Mouse (Mus musculus): ENCODE measurements around the gene Gm17581. TPM values are rescaled to one million over a fixed set of nuclear protein-coding genes. Genes with fewer than 3 reads are reported as not detected.

The Gm17581 gene
- polyA plus RNA-seq, 1 experiment from 2014 or later = not detected

DNA sequence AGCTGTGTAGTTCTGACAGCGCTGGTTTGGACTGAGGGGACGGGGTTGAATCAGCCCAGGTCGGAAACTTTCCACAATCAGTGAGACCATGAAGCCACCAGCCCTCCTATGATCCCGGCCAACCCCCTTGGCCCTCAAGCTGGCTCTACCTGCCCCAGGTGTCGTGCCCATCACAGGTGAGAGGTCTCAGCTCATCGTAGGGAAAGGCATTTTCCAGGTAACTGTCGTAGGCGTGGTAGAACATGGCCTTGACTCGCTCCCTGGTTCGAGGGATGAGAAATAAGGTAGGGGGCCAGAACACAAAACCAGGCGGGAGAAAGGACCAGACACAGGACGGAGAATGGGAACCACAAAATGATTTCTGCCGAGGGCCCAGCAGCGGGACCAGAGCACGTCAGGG is 6.9 kb downstream of the Gm17581 start:
- Histone ChIP-seq H3K9me3 (ENCODE audit: control insufficient read depth, low read length) (no peaks in the 10 kb centered on the region), H3K27me3 (ENCODE audit: control insufficient read depth, insufficient read depth, low read length) (no peaks in the 10 kb centered on the region), H3K9ac (ENCODE audit: low read length) (peak overlapping the region; percentile 77), H3K4me2 (ENCODE audit: low read depth, low read length, severe bottlenecking) (peak overlapping the region; percentile 94), H3K36me3 (ENCODE audit: control insufficient read depth, insufficient read depth, low read length) (no peaks in the 10 kb centered on the region), H3K4me3 (ENCODE audit: low read depth, low read length) (peak overlapping the region; percentile 85), H3K4me1 (replicated peaks; ENCODE audit: control insufficient read depth, insufficient read depth, low read length) (peaks cover 3% of the 10 kb centered on the region; the same call in 1 of the 2 replicates), H3K27ac (ENCODE audit: low read depth, low read length) (no peak overlapping the region)
- DNase-seq (ENCODE audit: low spot score) (no peak), ATAC-seq (replicated peaks; ENCODE audit: low FRiP score) (0 out of 2 replicates have a peak, but pooled peaks have one; percentile 18)
- WGBS = 6% methylated on average over 15 of the region's 15 CpGs

DNA sequence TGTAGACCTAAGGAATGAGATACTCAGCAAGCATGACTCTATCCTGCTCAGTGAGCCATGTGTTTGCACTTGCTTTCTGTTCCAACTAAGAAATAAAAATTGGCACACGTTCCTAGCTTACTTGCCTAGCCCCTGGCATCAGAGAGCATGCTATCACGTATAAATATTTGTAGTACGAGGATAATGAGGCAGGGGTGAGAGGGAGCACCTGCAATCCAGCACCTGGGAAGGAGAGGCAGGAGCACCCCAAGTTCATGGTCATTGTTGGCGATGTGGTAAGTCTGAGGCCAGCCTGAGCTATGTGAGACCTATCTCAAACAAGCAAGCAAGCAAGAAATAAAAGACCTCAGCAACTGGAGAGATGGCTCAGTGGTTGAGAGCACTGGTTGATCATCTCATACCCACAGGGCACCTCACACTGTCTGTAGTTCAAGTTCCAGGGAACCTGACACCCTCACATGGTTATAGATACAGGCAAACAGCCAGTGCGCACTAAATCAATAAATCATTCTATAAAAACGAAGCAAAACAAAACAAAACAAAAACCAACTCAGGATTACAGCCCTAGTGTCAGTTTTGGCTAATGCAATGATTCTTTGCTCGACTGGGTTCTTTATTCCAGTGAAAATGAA is 7.8 kb downstream of the Gm17581 start:
- Histone ChIP-seq H3K4me3 (ENCODE audit: low read depth, low read length) (no peak overlapping the region), H3K27me3 (ENCODE audit: control insufficient read depth, insufficient read depth, low read length) (no peaks in the 10 kb centered on the region), H3K4me1 (replicated peaks; ENCODE audit: control insufficient read depth, insufficient read depth, low read length) (peaks cover 3% of the 10 kb centered on the region; the same call in 1 of the 2 replicates), H3K4me2 (ENCODE audit: low read depth, low read length, severe bottlenecking) (no peak overlapping the region), H3K27ac (ENCODE audit: low read depth, low read length) (no peak overlapping the region), H3K9me3 (ENCODE audit: control insufficient read depth, low read length) (no peaks in the 10 kb centered on the region), H3K36me3 (ENCODE audit: control insufficient read depth, insufficient read depth, low read length) (no peaks in the 10 kb centered on the region), H3K9ac (ENCODE audit: low read length) (no peak overlapping the region)
- ATAC-seq (replicated peaks; ENCODE audit: low FRiP score) = no peak
- 81% methylated on average over 7 of the region's 7 CpGs for WGBS
- DNase-seq (ENCODE audit: low spot score) = no peak

DNA sequence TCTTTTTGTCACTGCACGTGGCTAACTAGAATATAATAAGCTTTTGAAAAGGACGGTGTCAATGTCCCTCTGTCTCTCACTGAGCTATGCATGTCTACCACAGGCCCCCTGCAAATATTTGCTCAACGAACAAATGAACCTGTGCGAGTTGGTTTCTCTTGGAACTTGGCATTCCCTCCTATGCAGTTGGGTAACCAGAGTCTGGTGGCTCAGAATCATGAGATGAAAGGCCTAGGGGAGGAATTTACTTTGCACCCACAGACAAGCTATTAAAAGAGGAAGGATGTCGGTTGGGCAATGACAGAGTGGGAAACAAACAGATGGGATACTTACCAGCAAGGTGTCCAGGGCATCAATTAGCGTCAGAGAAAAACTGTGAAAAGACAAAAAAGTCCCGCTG is 9.4 kb downstream of the Gm17581 start:
- 87% methylated on average over 7 of the region's 7 CpGs for WGBS
- H3K36me3 ChIP-seq (ENCODE audit: control insufficient read depth, insufficient read depth, low read length) = no peaks in the 10 kb centered on the region
- no peak for ATAC-seq (replicated peaks; ENCODE audit: low FRiP score)

GRCm38 (mm10) chr2:155724526-155724925 is 11.1 kb downstream of the Gm17581 start:
- WGBS = 86% methylated on average over 6 of the region's 6 CpGs
- H3K4me2 ChIP-seq (ENCODE audit: low read depth, low read length, severe bottlenecking) = no peak overlapping the region
- DNase-seq (ENCODE audit: low spot score) = no peak
- no peak for ATAC-seq (replicated peaks; ENCODE audit: low FRiP score)
- no peaks in the 10 kb centered on the region for H3K9me3 ChIP-seq (ENCODE audit: control insufficient read depth, low read length)
- no peak overlapping the region for H3K27ac ChIP-seq (ENCODE audit: low read depth, low read length)
- H3K4me1 ChIP-seq (replicated peaks; ENCODE audit: control insufficient read depth, insufficient read depth, low read length) = peaks cover 3% of the 10 kb centered on the region; the same call in 1 of the 2 replicates
- H3K27me3 ChIP-seq (ENCODE audit: control insufficient read depth, insufficient read depth, low read length) = no peaks in the 10 kb centered on the region
- H3K36me3 ChIP-seq (ENCODE audit: control insufficient read depth, insufficient read depth, low read length) = no peaks in the 10 kb centered on the region
- H3K9ac ChIP-seq (ENCODE audit: low read length) = no peak overlapping the region
- H3K4me3 ChIP-seq (ENCODE audit: low read depth, low read length) = no peak overlapping the region

More for the DNA sequence above, 9.4 kb downstream of the Gm17581 start:
- no peaks in the 10 kb centered on the region for H3K9me3 ChIP-seq (ENCODE audit: control insufficient read depth, low read length)
- H3K4me3 ChIP-seq (ENCODE audit: low read depth, low read length) = no peak overlapping the region
- no peaks in the 10 kb centered on the region for H3K27me3 ChIP-seq (ENCODE audit: control insufficient read depth, insufficient read depth, low read length)
- H3K9ac ChIP-seq (ENCODE audit: low read length) = no peak overlapping the region
- peaks cover 3% of the 10 kb centered on the region; the same call in 1 of the 2 replicates for H3K4me1 ChIP-seq (replicated peaks; ENCODE audit: control insufficient read depth, insufficient read depth, low read length)
- no peak overlapping the region for H3K4me2 ChIP-seq (ENCODE audit: low read depth, low read length, severe bottlenecking)
- no peak for DNase-seq (ENCODE audit: low spot score)
- no peak overlapping the region for H3K27ac ChIP-seq (ENCODE audit: low read depth, low read length)

GRCm38 (mm10) chr2:155724036-155724435 is 11.6 kb downstream of the Gm17581 start:
- DNase-seq (ENCODE audit: low spot score) (no peak), ATAC-seq (replicated peaks; ENCODE audit: low FRiP score) (no peak)
- Histone ChIP-seq H3K27me3 (ENCODE audit: control insufficient read depth, insufficient read depth, low read length) (no peaks in the 10 kb centered on the region), H3K4me1 (replicated peaks; ENCODE audit: control insufficient read depth, insufficient read depth, low read length) (peaks cover 3% of the 10 kb centered on the region; the same call in 1 of the 2 replicates), H3K36me3 (ENCODE audit: control insufficient read depth, insufficient read depth, low read length) (no peaks in the 10 kb centered on the region), H3K4me2 (ENCODE audit: low read depth, low read length, severe bottlenecking) (no peak overlapping the region), H3K9ac (ENCODE audit: low read length) (no peak overlapping the region), H3K4me3 (ENCODE audit: low read depth, low read length) (no peak overlapping the region), H3K9me3 (ENCODE audit: control insufficient read depth, low read length) (no peaks in the 10 kb centered on the region), H3K27ac (ENCODE audit: low read depth, low read length) (no peak overlapping the region)
- WGBS = 84% methylated on average over 5 of the region's 5 CpGs

DNA sequence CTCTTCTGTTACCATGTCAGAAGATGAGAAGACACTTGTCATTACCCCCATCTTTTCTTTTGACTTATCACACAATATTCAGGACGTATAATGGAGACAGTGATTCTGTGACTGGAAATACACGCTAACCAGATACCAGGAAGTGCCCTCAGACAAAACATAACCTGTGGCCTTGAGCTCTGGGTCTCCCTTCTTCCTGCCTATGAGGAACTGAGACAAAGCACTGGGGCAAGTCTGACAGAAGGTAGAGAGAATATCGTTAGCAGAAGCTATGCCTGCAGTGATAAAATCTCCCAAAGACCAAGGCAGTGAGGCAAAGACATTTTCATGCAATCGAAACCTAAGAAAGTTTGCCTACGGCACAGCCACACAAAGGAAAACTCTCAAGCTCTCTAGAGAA is 15.1 kb downstream of the Gm17581 start:
- H3K9ac ChIP-seq (ENCODE audit: low read length) = no peak overlapping the region
- no peaks in the 10 kb centered on the region for H3K27me3 ChIP-seq (ENCODE audit: control insufficient read depth, insufficient read depth, low read length)
- H3K4me1 ChIP-seq (replicated peaks; ENCODE audit: control insufficient read depth, insufficient read depth, low read length) = no peaks in the 10 kb centered on the region
- WGBS = 88% methylated on average over 5 of the region's 5 CpGs
- no peaks in the 10 kb centered on the region for H3K36me3 ChIP-seq (ENCODE audit: control insufficient read depth, insufficient read depth, low read length)
- no peaks in the 10 kb centered on the region for H3K9me3 ChIP-seq (ENCODE audit: control insufficient read depth, low read length)
- ATAC-seq (replicated peaks; ENCODE audit: low FRiP score) (no peak), DNase-seq (ENCODE audit: low spot score) (no peak)
- H3K27ac ChIP-seq (ENCODE audit: low read depth, low read length) = no peak overlapping the region
- H3K4me3 ChIP-seq (ENCODE audit: low read depth, low read length) = no peak overlapping the region
- no peak overlapping the region for H3K4me2 ChIP-seq (ENCODE audit: low read depth, low read length, severe bottlenecking)

DNA sequence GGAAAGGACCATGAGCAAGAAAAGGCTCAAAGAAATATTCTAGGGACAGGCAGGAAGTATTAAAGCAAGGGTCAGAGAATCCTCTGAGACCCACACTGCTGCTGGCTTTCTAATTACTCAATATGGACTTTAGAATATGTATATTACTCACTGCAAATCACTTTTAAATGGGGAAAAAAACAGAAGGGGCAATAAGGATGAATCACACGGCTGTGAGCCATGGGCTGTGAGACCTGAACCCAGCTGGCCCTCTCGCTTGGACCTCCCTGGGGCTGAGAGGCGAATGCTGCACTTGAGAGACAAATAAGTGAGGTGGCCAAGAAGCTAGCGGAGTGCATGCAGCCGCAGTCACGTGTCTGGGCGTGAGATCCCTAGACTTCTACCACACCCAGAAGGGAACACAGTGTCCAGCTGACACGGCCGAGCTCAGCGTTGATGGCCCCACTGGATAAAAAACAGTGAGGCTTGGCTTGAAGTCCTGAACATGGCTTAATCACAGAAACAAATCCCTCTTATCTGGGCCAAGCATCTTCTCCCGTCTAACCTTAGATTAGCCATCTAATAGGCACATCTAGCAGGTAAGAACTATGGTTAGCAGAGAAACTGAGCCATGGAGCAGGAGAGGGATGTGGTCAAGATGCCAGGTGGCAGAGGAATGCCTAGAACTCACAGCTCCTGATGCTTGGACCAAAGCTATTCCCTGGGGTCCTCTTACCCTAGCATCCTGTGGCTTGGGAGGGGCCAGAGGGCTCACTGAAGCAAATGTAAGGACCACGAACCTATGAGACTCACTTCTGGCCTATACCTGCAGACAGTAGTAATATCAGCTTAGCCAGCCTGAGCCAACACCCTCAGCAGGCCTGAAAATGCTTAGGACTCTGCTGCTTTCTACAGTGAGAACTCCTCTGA is 18.3 kb downstream of the Gm17581 start:
- no peaks in the 10 kb centered on the region for H3K36me3 ChIP-seq (ENCODE audit: control insufficient read depth, insufficient read depth, low read length)

GRCm38 (mm10) chr2:155710557-155710956 is 25.1 kb downstream of the Gm17581 start:
- DNase-seq (ENCODE audit: low spot score) (no peak), ATAC-seq (replicated peaks; ENCODE audit: low FRiP score) (no peak)
- Histone ChIP-seq H3K9me3 (ENCODE audit: control insufficient read depth, low read length) (no peaks in the 10 kb centered on the region), H3K36me3 (ENCODE audit: control insufficient read depth, insufficient read depth, low read length) (no peaks in the 10 kb centered on the region), H3K27ac (ENCODE audit: low read depth, low read length) (no peak overlapping the region), H3K4me3 (ENCODE audit: low read depth, low read length) (no peak overlapping the region), H3K9ac (ENCODE audit: low read length) (no peak overlapping the region), H3K27me3 (ENCODE audit: control insufficient read depth, insufficient read depth, low read length) (no peaks in the 10 kb centered on the region), H3K4me1 (replicated peaks; ENCODE audit: control insufficient read depth, insufficient read depth, low read length) (no peaks in the 10 kb centered on the region), H3K4me2 (ENCODE audit: low read depth, low read length, severe bottlenecking) (no peak overlapping the region)
- WGBS = 90% methylated on average over 11 of the region's 11 CpGs

More for the DNA sequence above, 18.3 kb downstream of the Gm17581 start:
- Histone ChIP-seq H3K4me2 (ENCODE audit: low read depth, low read length, severe bottlenecking) (no peak overlapping the region), H3K4me1 (replicated peaks; ENCODE audit: control insufficient read depth, insufficient read depth, low read length) (no peaks in the 10 kb centered on the region), H3K9me3 (ENCODE audit: control insufficient read depth, low read length) (no peaks in the 10 kb centered on the region), H3K27ac (ENCODE audit: low read depth, low read length) (no peak overlapping the region), H3K4me3 (ENCODE audit: low read depth, low read length) (no peak overlapping the region), H3K27me3 (ENCODE audit: control insufficient read depth, insufficient read depth, low read length) (no peaks in the 10 kb centered on the region), H3K9ac (ENCODE audit: low read length) (no peak overlapping the region)
- 88% methylated on average over 12 of the region's 12 CpGs for WGBS
- ATAC-seq (replicated peaks; ENCODE audit: low FRiP score) = no peak
- no peak for DNase-seq (ENCODE audit: low spot score)

Measured in forebrain, embryonic 11.5 days (tissue).